Mouse (Mus musculus) gastrocnemius, postnatal 36 days (tissue): ENCODE measurements at regions not wholly inside any gene's neighbourhood (a gene's known extent, or its start where the extent isn't known, plus 50 kb on each side); places are given as distances from the start of the nearest gene placed in this dataset.
A peak's percentile ranks its signal among the peaks of the same experiment; 100 is the strongest.

ENCODE experiments used
- DNase-seq, 2 experiments: peaks; one replicate each; pipeline ENCODE4 v3.0.0; 2022
- intact Hi-C: fragments of 180-260 bp; cut with DNase I; formaldehyde crosslinking; loops from one replicate; pipeline ENCODE4 v1.15.1; 2025

- intact Hi-C loops = no loop called here
- DNase-seq = no peak
Observed at GRCm38 (mm10) chr6:100176914-100177560, 110.2 kb downstream of the Rybp start.

GRCm38 (mm10) chr6:100170711-100171348, 116.5 kb downstream of the Rybp start:
- intact Hi-C loops = no loop called here
- no peak for DNase-seq

- intact Hi-C loops = loop anchor here (10.0 kb wide), 2 partner anchors 117 to 477 kb away; partner anchors contain the start of gene Rybp
- DNase-seq = no peak
Observed at GRCm38 (mm10) chr6:100167321-100167720, 120.0 kb downstream of the Rybp start.

GRCm38 (mm10) chr6:100165746-100166145, 121.5 kb downstream of the Rybp start:
- intact Hi-C loops = loop anchor here (10.0 kb wide), 2 partner anchors 119 to 479 kb away; partner anchors contain the start of gene Rybp
- DNase-seq = no peak

- DNase-seq = no peak
- intact Hi-C loops = loop anchor here (10.0 kb wide), 2 partner anchors 121 to 481 kb away; partner anchors contain the start of gene Rybp
Observed at GRCm38 (mm10) chr6:100164162-100164561, 123.1 kb downstream of the Rybp start.

- DNase-seq = no peak
- intact Hi-C loops = loop anchor here (10.0 kb wide), 2 partner anchors 121 to 481 kb away; partner anchors contain the start of gene Rybp
Observed at GRCm38 (mm10) chr6:100163814-100164130, 123.5 kb downstream of the Rybp start.

- intact Hi-C loops = loop anchor here (10.0 kb wide), 2 partner anchors 122 to 482 kb away; partner anchors contain the start of gene Rybp
- peak; percentile 71 to 79 for DNase-seq
Observed at GRCm38 (mm10) chr6:100162961-100163813, 124.1 kb downstream of the Rybp start.

- intact Hi-C loops = loop anchor here (10.0 kb wide), 2 partner anchors 124 to 484 kb away; partner anchors contain the start of gene Rybp
- DNase-seq = no peak
Observed at GRCm38 (mm10) chr6:100160670-100161069, 126.6 kb downstream of the Rybp start.

GRCm38 (mm10) chr6:100159817-100160216, 127.5 kb downstream of the Rybp start:
- intact Hi-C loops = loop anchor here (10.0 kb wide), 2 partner anchors 125 to 485 kb away; partner anchors contain the start of gene Rybp

GRCm38 (mm10) chr6:100159246-100159645, 128.0 kb downstream of the Rybp start:
- no peak for DNase-seq
- intact Hi-C loops = no loop called here

More at GRCm38 (mm10) chr6:100159817-100160216, 127.5 kb downstream of the Rybp start:
- no peak for DNase-seq

GRCm38 (mm10) chr6:100157288-100157687, 130.0 kb downstream of the Rybp start:
- no peak for DNase-seq
- intact Hi-C loops = no loop called here

GRCm38 (mm10) chr6:100156163-100156562, 131.1 kb downstream of the Rybp start:
- DNase-seq = no peak
- intact Hi-C loops = no loop called here

GRCm38 (mm10) chr6:100155676-100156075, 131.6 kb downstream of the Rybp start:
- no peak for DNase-seq
- intact Hi-C loops = no loop called here

GRCm38 (mm10) chr6:100151447-100151846, 135.8 kb downstream of the Rybp start:
- DNase-seq = no peak
- intact Hi-C loops = no loop called here

- intact Hi-C loops = no loop called here
- DNase-seq = no peak
Observed at GRCm38 (mm10) chr6:100150703-100151208, 136.5 kb downstream of the Rybp start.

GRCm38 (mm10) chr6:100149458-100149852, 137.8 kb downstream of the Rybp start:
- DNase-seq = no peak
- intact Hi-C loops = loop anchor here (10.0 kb wide), 1 partner anchor 245 kb away; no protein-coding TSS in a partner anchor

GRCm38 (mm10) chr6:100148751-100149457, 138.4 kb downstream of the Rybp start:
- DNase-seq = no peak
- intact Hi-C loops = loop anchor here (10.0 kb wide), 1 partner anchor 244 kb away; no protein-coding TSS in a partner anchor

GRCm38 (mm10) chr6:100146360-100146935, 140.8 kb downstream of the Rybp start:
- intact Hi-C loops = loop anchor here (10.0 kb wide), 1 partner anchor 242 kb away; no protein-coding TSS in a partner anchor
- peak; percentile 39 to 49 for DNase-seq

GRCm38 (mm10) chr6:100145869-100146268, 141.4 kb downstream of the Rybp start:
- intact Hi-C loops = loop anchor here (10.0 kb wide), 1 partner anchor 241 kb away; no protein-coding TSS in a partner anchor
- no peak for DNase-seq
